Mouse (Mus musculus): ENCODE results near the gene Josd1. TPM values are rescaled to one million over a fixed set of nuclear protein-coding genes. Genes with fewer than 3 reads are reported as not detected.

Gene Josd1
- total and polyA plus RNA-seq, 2 experiments from 2014 or later = 20.0 to 57.9 TPM

DNA sequence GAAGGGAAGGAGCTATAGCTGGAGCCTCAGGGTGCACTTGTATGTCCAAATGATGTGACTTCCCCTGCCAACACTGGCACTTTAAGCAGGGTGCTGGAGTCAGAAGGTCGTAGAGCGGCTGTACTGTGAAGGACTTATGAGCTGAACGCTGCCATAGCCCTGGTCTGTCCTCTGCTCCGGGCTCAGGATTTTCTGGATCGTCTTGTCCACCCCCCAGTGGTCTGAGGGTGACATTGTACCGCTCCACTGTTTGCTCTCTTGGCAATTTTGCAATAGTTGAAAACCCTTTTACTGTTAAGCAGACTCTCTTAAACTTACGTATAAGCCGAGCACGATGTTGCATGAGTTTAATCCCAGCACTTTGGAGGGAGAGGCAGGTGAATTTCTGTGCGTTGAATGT lies 18.5 kb downstream of the Josd1 start:
- Histone ChIP-seq H3K27me3 (ENCODE audit: insufficient read depth, low read length) (no peaks in the 10 kb centered on the region), H3K4me3 (ENCODE audit: low read length) (no peak overlapping the region), H3K9me3 (ENCODE audit: low read length) (no peaks in the 10 kb centered on the region), H3K4me1 (ENCODE audit: insufficient read depth, low read length) (0 out of 2 replicates have a peak, but pooled peaks cover 3% of the 10 kb centered on the region), H3K9ac (replicated peaks; ENCODE audit: low read length) (no peak overlapping the region), H3K4me2 (ENCODE audit: low read depth, low read length) (no peak overlapping the region), H3K27ac (no peak overlapping the region), H3K36me3 (ENCODE audit: insufficient read depth, low read length) (peaks cover 29% of the 10 kb centered on the region)
- no peak for ATAC-seq
- 68% methylated on average over 10 of the region's 10 CpGs for WGBS
- peak; percentile 32 for DNase-seq (ENCODE audit: low spot score)
- peak; percentile 44 for TF ChIP-seq CTCF (IDR thresholded peaks at IDR 0.05; ENCODE audit: low read depth)

DNA sequence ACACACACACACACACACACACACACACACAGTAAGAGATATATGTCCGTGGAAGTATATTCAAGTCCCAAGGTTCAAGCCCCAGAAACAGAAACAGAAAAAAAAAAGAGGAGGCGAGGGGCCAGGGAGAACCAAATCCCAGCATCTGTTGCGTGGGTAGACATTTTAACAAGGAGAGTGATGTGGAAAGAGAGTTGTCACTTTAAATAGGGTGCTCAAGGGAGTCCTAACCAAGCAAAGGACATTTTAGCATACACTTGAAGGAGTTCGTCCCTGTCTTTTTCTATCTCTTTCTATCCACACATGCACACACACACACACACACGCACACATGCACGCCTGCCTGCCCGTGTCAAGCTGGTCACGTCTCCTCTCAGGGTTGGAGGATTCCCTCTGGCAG lies 23.1 kb downstream of the Josd1 start:
- Histone ChIP-seq H3K4me1 (ENCODE audit: insufficient read depth, low read length) (peaks cover 3% of the 10 kb centered on the region; the same call in 1 of the 2 replicates), H3K4me3 (ENCODE audit: low read length) (no peak overlapping the region), H3K9ac (replicated peaks; ENCODE audit: low read length) (no peak overlapping the region), H3K36me3 (ENCODE audit: insufficient read depth, low read length) (peaks cover 14% of the 10 kb centered on the region), H3K27me3 (ENCODE audit: insufficient read depth, low read length) (no peaks in the 10 kb centered on the region), H3K27ac (no peak overlapping the region), H3K4me2 (ENCODE audit: low read depth, low read length) (no peak overlapping the region), H3K9me3 (ENCODE audit: low read length) (no peaks in the 10 kb centered on the region)
- DNase-seq (ENCODE audit: low spot score) = no peak
- 89% methylated on average over 8 of the region's 8 CpGs for WGBS
- ATAC-seq = no peak
- TF ChIP-seq CTCF (IDR thresholded peaks at IDR 0.05; ENCODE audit: low read depth) = no peak

DNA sequence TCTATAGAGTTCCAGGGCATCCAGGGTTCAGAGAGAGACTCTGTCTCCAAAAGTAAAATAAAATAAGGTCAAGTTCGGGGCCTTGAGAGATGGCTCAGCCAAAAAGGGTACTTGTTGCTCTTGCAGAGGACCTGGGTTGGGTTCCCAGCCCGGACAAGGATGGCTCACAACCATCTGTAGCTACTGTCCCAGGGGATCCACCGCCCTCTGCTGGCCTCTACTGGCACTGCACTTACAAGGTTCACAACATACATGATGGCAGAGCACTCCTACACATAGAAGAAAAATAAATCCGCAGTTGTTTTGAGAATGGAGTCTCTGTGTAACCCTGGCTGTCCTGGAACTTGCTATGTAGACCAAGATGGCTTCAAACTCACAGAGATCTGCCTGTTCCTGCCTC lies 25.9 kb downstream of the Josd1 start:
- ATAC-seq (no peak), DNase-seq (ENCODE audit: low spot score) (no peak)
- Histone ChIP-seq H3K27ac (no peak overlapping the region), H3K4me3 (ENCODE audit: low read length) (no peak overlapping the region), H3K9ac (replicated peaks; ENCODE audit: low read length) (no peak overlapping the region), H3K4me1 (ENCODE audit: insufficient read depth, low read length) (peaks cover 4% of the 10 kb centered on the region; the same call in 1 of the 2 replicates), H3K36me3 (ENCODE audit: insufficient read depth, low read length) (peaks cover 11% of the 10 kb centered on the region), H3K9me3 (ENCODE audit: low read length) (no peaks in the 10 kb centered on the region), H3K4me2 (ENCODE audit: low read depth, low read length) (no peak overlapping the region), H3K27me3 (ENCODE audit: insufficient read depth, low read length) (no peaks in the 10 kb centered on the region)
- peak; percentile 59 for TF ChIP-seq CTCF (IDR thresholded peaks at IDR 0.05; ENCODE audit: low read depth)
- WGBS = 74% methylated on average over 4 of the region's 4 CpGs

GRCm38 (mm10) chr15:79658531-79659375 lies 29.0 kb downstream of the Josd1 start, which contains the start of the genes Fam227a and Cby1:
TSS of gene Fam227a (minus strand) at chr15:79658956.
TSS of gene Cby1 (plus strand) at chr15:79659199.
- H3K4me1 ChIP-seq (ENCODE audit: insufficient read depth, low read length) = peaks cover 4% of the 10 kb centered on the region; the same call in 1 of the 2 replicates
- WGBS = under 1% methylated on average over 55 of the region's 55 CpGs
- H3K9ac ChIP-seq (replicated peaks; ENCODE audit: low read length) = peak within 1 kb of the TSS; percentile 77
- no peaks in the 10 kb centered on the region for H3K36me3 ChIP-seq (ENCODE audit: insufficient read depth, low read length)
- no peak for TF ChIP-seq CTCF (IDR thresholded peaks at IDR 0.05; ENCODE audit: low read depth)
- no peaks in the 10 kb centered on the region for H3K9me3 ChIP-seq (ENCODE audit: low read length)
- DNase-seq (ENCODE audit: low spot score) = peak; percentile 96
- peak within 1 kb of the TSS; percentile 96 for H3K27ac ChIP-seq
- ATAC-seq = peak; percentile 91
- peak within 1 kb of the TSS; percentile 64 for H3K4me2 ChIP-seq (ENCODE audit: low read depth, low read length)
- H3K27me3 ChIP-seq (ENCODE audit: insufficient read depth, low read length) = no peaks in the 10 kb centered on the region
- H3K4me3 ChIP-seq (ENCODE audit: low read length) = peak within 1 kb of the TSS; percentile 83

GRCm38 (mm10) chr15:79657837-79658530 lies 29.7 kb downstream of the Josd1 start:
- ATAC-seq = no peak; the same call in 1 of the 2 replicates

GRCm38 (mm10) chr15:79656451-79656850 lies 31.3 kb downstream of the Josd1 start:
- WGBS = 73% methylated on average over 14 of the region's 14 CpGs
- H3K4me1 ChIP-seq (ENCODE audit: insufficient read depth, low read length) = peaks cover 4% of the 10 kb centered on the region; the same call in 1 of the 2 replicates
- H3K9ac ChIP-seq (replicated peaks; ENCODE audit: low read length) = no peak overlapping the region
- H3K27ac ChIP-seq = no peak overlapping the region
- ATAC-seq (no peak), DNase-seq (ENCODE audit: low spot score) (no peak)
- no peaks in the 10 kb centered on the region for H3K9me3 ChIP-seq (ENCODE audit: low read length)
- H3K4me3 ChIP-seq (ENCODE audit: low read length) = no peak overlapping the region
- TF ChIP-seq CTCF (IDR thresholded peaks at IDR 0.05; ENCODE audit: low read depth) = no peak
- H3K27me3 ChIP-seq (ENCODE audit: insufficient read depth, low read length) = no peaks in the 10 kb centered on the region
- no peaks in the 10 kb centered on the region for H3K36me3 ChIP-seq (ENCODE audit: insufficient read depth, low read length)
- H3K4me2 ChIP-seq (ENCODE audit: low read depth, low read length) = no peak overlapping the region

More at GRCm38 (mm10) chr15:79657837-79658530, 29.7 kb downstream of the Josd1 start:
- Histone ChIP-seq H3K27me3 (ENCODE audit: insufficient read depth, low read length) (no peaks in the 10 kb centered on the region), H3K4me2 (ENCODE audit: low read depth, low read length) (peak overlapping the region; percentile 64), H3K9me3 (ENCODE audit: low read length) (no peaks in the 10 kb centered on the region), H3K4me1 (ENCODE audit: insufficient read depth, low read length) (peaks cover 4% of the 10 kb centered on the region; the same call in 1 of the 2 replicates), H3K9ac (replicated peaks; ENCODE audit: low read length) (peak overlapping the region; percentile 77), H3K4me3 (ENCODE audit: low read length) (peak overlapping the region; percentile 83), H3K27ac (peak overlapping the region; percentile 96), H3K36me3 (ENCODE audit: insufficient read depth, low read length) (no peaks in the 10 kb centered on the region)
- DNase-seq (ENCODE audit: low spot score) = peak; percentile 92
- 5% methylated on average over 16 of the region's 16 CpGs for WGBS
- peak; percentile 65 for TF ChIP-seq CTCF (IDR thresholded peaks at IDR 0.05; ENCODE audit: low read depth)
